Mouse (Mus musculus) heart, adult 18-20 months (tissue): Measurements from ENCODE around the gene Tmem201. TPM values are rescaled to one million over a fixed set of nuclear protein-coding genes. Genes with fewer than 3 reads are reported as not detected.

Source experiments
- DNase-seq, 2 experiments: peaks; one replicate each; pipeline ENCODE4 v3.0.0; 2021 to 2022; ENCODE audit warnings: mixed read lengths in 1 of 2
- total RNA-seq, 2 experiments: library from RNA; stranded (reverse); gene quantifications; 2 replicates each; pipeline ENCODE4 v1.2.3; 2021

The Tmem201 gene
- total RNA-seq, 2 experiments from 2014 or later = 85.2 to 90.5 TPM

GRCm38 (mm10) chr4:149679056-149679770 lies 58.6 kb downstream of the Tmem201 start:
- peak in 1 of 2 experiments; percentile 38 for DNase-seq

- peak in 1 of 2 experiments; percentile 24 for DNase-seq
These were observed 59.8 kb downstream of the Tmem201 start for GRCm38 (mm10) chr4:149678006-149678405.

- DNase-seq = peak; percentile 83 to 84
These were observed 62.2 kb downstream of the Tmem201 start for GRCm38 (mm10) chr4:149675378-149676261.

- no peak for DNase-seq
These were observed 62.9 kb downstream of the Tmem201 start for GRCm38 (mm10) chr4:149674814-149675377.

GRCm38 (mm10) chr4:149672747-149673146 lies 65.1 kb downstream of the Tmem201 start:
- DNase-seq = no peak

- DNase-seq = no peak
These were observed 66.7 kb downstream of the Tmem201 start for GRCm38 (mm10) chr4:149671175-149671574.

GRCm38 (mm10) chr4:149665692-149666090 lies 72.2 kb downstream of the Tmem201 start:
- no peak for DNase-seq

Other genes starting within 250 kb of the Tmem201 start
- 10 to 100 TPM; 24.2 to 25.1 TPM for gene Ctnnbip1, start 219.8 kb downstream of the Tmem201 start, total RNA-seq
- 10 to 100 TPM; 96.1 to 96.2 TPM for gene Clstn1, start 151.6 kb downstream of the Tmem201 start, total RNA-seq
- 1 to 10 TPM; 3.5 to 5.6 TPM for gene Pik3cd, start 35.5 kb downstream of the Tmem201 start, total RNA-seq
- gene Slc25a33, start 36.2 kb upstream of the Tmem201 start, total RNA-seq = 10 to 100 TPM; 22.7 to 25.7 TPM
- gene Spsb1, start 217.0 kb upstream of the Tmem201 start, total RNA-seq = 10 to 100 TPM; 34.1 to 41.4 TPM